Mouse (Mus musculus): ENCODE results near the gene Poc1b.
A peak's percentile ranks its signal among the peaks of the same experiment; 100 is the strongest.

- peak; percentile 52; the same call in 1 of the 2 replicates for TF ChIP-seq EP300 (IDR thresholded peaks at IDR 0.05)
- no peak for TF ChIP-seq CTCF (IDR thresholded peaks at IDR 0.05)
These were observed 66.2 kb downstream of the Poc1b start for GRCm38 (mm10) chr10:99172906-99173507.
